Mouse (Mus musculus) yolk sac, embryonic 10.5 days (tissue): Measurements from ENCODE around the gene Recql5.

Experiments used
- DNase-seq: peaks from one replicate; pipeline ENCODE4 v3.0.0-alpha.2; 2017; ENCODE audit warnings: low spot score

The Recql5 gene

GRCm38 (mm10) chr11:115939690-115940329 lies 6.5 kb upstream of the Recql5 start:
- DNase-seq = peak; percentile 53

GRCm38 (mm10) chr11:115933747-115934110 lies 452 bp upstream of the Recql5 start:
- no peak for DNase-seq

GRCm38 (mm10) chr11:115931235-115931634 lies 2.0 kb downstream of the Recql5 start:
- DNase-seq = no peak

GRCm38 (mm10) chr11:115929818-115930217 lies 3.5 kb downstream of the Recql5 start:
- no peak for DNase-seq

- no peak for DNase-seq
Measured at GRCm38 (mm10) chr11:115929031-115929430, 4.2 kb downstream of the Recql5 start.

- DNase-seq = no peak
Measured at GRCm38 (mm10) chr11:115921986-115922385, 11.3 kb downstream of the Recql5 start.

GRCm38 (mm10) chr11:115920110-115920818 lies 13.0 kb downstream of the Recql5 start:
- no peak for DNase-seq

GRCm38 (mm10) chr11:115919073-115919472 lies 14.2 kb downstream of the Recql5 start:
- no peak for DNase-seq

- no peak for DNase-seq
Measured at GRCm38 (mm10) chr11:115918637-115919036, 14.6 kb downstream of the Recql5 start.

- DNase-seq = no peak
Measured at GRCm38 (mm10) chr11:115916579-115916978, 16.7 kb downstream of the Recql5 start.

GRCm38 (mm10) chr11:115911632-115912376 lies 21.5 kb downstream of the Recql5 start, which contains the start of gene Smim6:
Gene Smim6, plus strand, starts transcription at chr11:115912017.
- peak; percentile 84 for DNase-seq

- no peak for DNase-seq
Measured at GRCm38 (mm10) chr11:115911134-115911561, 22.1 kb downstream of the Recql5 start.

- no peak for DNase-seq
Measured at GRCm38 (mm10) chr11:115906521-115906920, 26.8 kb downstream of the Recql5 start.

- no peak for DNase-seq
Measured at GRCm38 (mm10) chr11:115906116-115906515, 27.2 kb downstream of the Recql5 start.

- no peak for DNase-seq
Measured at GRCm38 (mm10) chr11:115904956-115905790, 28.1 kb downstream of the Recql5 start.

- DNase-seq = no peak
Measured at GRCm38 (mm10) chr11:115904231-115904955, 28.9 kb downstream of the Recql5 start.

GRCm38 (mm10) chr11:115903384-115904230 lies 29.7 kb downstream of the Recql5 start:
- peak; percentile 80 for DNase-seq

- no peak for DNase-seq
Measured at GRCm38 (mm10) chr11:115902831-115903230, 30.4 kb downstream of the Recql5 start.

GRCm38 (mm10) chr11:115902177-115902576 lies 31.1 kb downstream of the Recql5 start:
- DNase-seq = no peak
